Mouse (Mus musculus) kidney, adult 2 months (tissue): ENCODE measurements around the gene Tmem108. TPM values are rescaled to one million over a fixed set of nuclear protein-coding genes. Genes with fewer than 3 reads are reported as not detected.

Experiments used
- DNase-seq: peaks from one replicate; pipeline ENCODE4 v3.0.0; 2021
- H3K27ac ChIP-seq: fragments of 200-500 bp; 2 replicates; pipeline ENCODE4 v1.5.1; 2012; ENCODE audit warnings: low read depth, low read length, control low read depth, inconsistent platforms; ENCODE audit not compliant: insufficient read depth
- H3K27me3 ChIP-seq: fragments of 200-500 bp; replicated peaks from 2 replicates; pipeline ENCODE4 v1.6.1; 2012; ENCODE audit warnings: mild to moderate bottlenecking, moderate library complexity, low read length, inconsistent platforms; ENCODE audit not compliant: control insufficient read depth, insufficient read depth
- H3K36me3 ChIP-seq: fragments of 200-500 bp; 2 replicates; pipeline ENCODE4 v1.6.1; 2012; ENCODE audit warnings: mild to moderate bottlenecking, moderate library complexity, low read length, inconsistent platforms; ENCODE audit not compliant: control insufficient read depth, insufficient read depth
- H3K4me1 ChIP-seq: fragments of 200-500 bp; 2 replicates; pipeline ENCODE4 v1.6.1; 2011; ENCODE audit warnings: low read length; ENCODE audit not compliant: control insufficient read depth, insufficient read depth
- H3K4me3 ChIP-seq: fragments of 200-500 bp; 2 replicates; pipeline ENCODE4 v1.5.1; 2011; ENCODE audit warnings: mild to moderate bottlenecking, low read depth, low read length, control low read depth; ENCODE audit not compliant: insufficient read depth
- CTCF ChIP-seq: fragments of 200-500 bp; conservative IDR thresholded peaks from 2 replicates; pipeline ENCODE4 v1.5.1; 2011; ENCODE audit warnings: low read depth, mild to moderate bottlenecking, control low read depth, low read length, moderate library complexity, mixed read lengths; ENCODE audit not compliant: insufficient read depth, insufficient read length
- POLR2A ChIP-seq: fragments of 200-500 bp; IDR thresholded peaks from one replicate; pipeline ENCODE4 v1.6.1; 2011; ENCODE audit warnings: low read depth, low read length, control low read depth
- WGBS: fragments of 180-500 bp; shearing (Covaris S2); methylation state at CpG from one replicate; pipeline ENCODE4 v1.1.7; 2018; 5-methylcytosine and 5-hydroxymethylcytosine counted together
- polyA plus RNA-seq: library from polyadenylated mRNA; depleted of rRNA; stranded (reverse); fragments of >200 nt; gene quantifications from 2 replicates; pipeline ENCODE4 v1.2.3, GENCODE M21; 2012

Gene Tmem108
- polyA plus RNA-seq, 1 experiment: 7.1 TPM

DNA sequence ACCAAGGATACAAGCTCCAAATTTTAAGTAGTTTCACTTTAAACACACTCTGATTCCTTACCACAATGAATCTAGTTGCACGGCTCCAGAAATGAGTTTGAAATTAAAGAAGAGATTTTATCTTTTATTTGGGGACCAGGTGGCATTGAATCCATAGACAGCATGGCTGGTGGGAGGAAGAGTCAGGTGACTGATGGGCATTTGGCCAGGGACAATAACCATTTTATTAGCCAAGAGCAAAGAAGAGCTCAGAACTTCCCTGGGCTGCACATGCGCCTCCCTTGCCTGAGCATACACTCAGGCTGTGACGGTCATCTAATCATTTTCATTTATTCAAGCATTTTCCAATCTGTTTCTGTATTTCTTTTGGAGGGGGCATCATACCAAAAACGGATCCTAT, 135.5 kb downstream of the Tmem108 start:
- 80% methylated on average over 4 of the region's 4 CpGs for WGBS
- Histone ChIP-seq H3K4me3 (no peak overlapping the region), H3K27me3 (no peaks in the 10 kb centered on the region), H3K4me1 (peaks cover 10% of the 10 kb centered on the region; the same call in 1 of the 2 replicates), H3K36me3 (no peaks in the 10 kb centered on the region), H3K27ac (no peak overlapping the region)
- TF ChIP-seq POLR2A: no peak
- no peak for TF ChIP-seq CTCF
- DNase-seq: no peak

GRCm38 (mm10) chr9:103624649-103625048, 137.0 kb downstream of the Tmem108 start:
- DNase-seq: peak; percentile 85
- WGBS: 37% methylated on average over 1 of the region's 1 CpGs
- H3K4me3 ChIP-seq: no peak overlapping the region
- TF ChIP-seq POLR2A (no peak), CTCF (peak; percentile 76)
- no peaks in the 10 kb centered on the region for H3K27me3 ChIP-seq
- H3K27ac ChIP-seq: no peak overlapping the region
- H3K36me3 ChIP-seq: no peaks in the 10 kb centered on the region
- peaks cover 10% of the 10 kb centered on the region; the same call in 1 of the 2 replicates for H3K4me1 ChIP-seq

DNA sequence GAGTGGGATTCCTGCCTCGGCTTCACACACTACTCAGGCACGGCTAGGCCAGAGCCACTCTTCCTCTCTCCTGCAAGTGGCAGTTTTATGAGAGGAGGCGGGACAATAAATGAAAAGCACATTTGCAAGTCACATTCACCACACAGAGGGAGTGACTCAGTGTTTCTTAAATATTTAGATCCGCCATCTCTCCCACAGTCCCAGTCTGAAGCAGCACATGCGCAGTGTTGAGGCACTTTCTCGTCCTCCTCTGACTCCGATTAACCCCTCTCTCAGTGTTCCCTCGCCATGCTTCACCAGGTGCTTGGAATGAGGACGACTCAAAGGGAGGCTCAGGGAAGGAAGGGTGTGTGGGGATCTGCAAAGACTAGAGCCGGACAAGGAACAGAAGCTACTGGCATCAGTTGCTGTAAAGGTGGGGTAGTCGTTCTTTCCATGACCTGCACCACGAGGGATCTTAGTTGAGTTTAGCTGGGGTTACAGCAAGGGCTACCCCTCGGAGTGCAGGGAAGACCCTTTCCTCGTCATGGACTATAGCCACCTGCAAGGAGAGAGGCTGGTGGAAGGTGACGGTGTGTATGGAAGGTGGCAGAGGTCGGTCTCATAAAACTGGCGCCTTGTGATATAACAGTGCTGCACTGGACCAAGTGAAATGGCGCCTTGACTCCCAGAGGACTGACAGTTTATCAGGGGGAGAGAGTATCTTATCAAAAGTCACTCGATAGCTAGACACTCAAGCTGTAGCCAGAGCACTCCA, 137.9 kb downstream of the Tmem108 start:
- Histone ChIP-seq H3K4me1 (peaks cover 10% of the 10 kb centered on the region; the same call in 1 of the 2 replicates), H3K36me3 (no peaks in the 10 kb centered on the region), H3K27me3 (no peaks in the 10 kb centered on the region), H3K27ac (peak overlapping the region; percentile 67), H3K4me3 (peak overlapping the region; percentile 9; the same call in 1 of the 2 replicates)
- 39% methylated on average over 19 of the region's 19 CpGs for WGBS
- peak; percentile 84 for DNase-seq
- TF ChIP-seq POLR2A: no peak
- no peak for TF ChIP-seq CTCF

DNA sequence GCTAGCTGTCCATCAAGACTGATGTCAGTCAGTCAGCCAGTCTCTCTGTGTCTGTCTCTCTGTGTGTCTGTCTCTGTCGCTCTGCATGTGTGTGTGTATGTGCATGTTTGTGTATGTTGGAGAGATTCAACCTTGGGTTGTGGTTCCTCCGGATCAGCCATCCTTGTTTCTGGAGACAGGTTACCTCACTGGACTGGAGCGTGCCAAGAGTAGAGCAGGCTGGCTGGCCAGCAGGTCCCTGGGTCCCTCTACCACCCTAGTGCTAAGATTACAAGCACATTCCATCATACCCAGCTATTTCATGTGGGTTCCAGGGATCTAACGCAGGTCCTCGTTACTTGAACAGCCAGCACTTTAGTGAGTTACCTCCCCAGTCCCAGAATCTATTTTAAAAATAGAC, 138.6 kb downstream of the Tmem108 start:
- TF ChIP-seq CTCF (no peak), POLR2A (no peak)
- H3K4me1 ChIP-seq: peaks cover 10% of the 10 kb centered on the region; the same call in 1 of the 2 replicates
- DNase-seq: no peak
- no peaks in the 10 kb centered on the region for H3K36me3 ChIP-seq
- no peak overlapping the region for H3K4me3 ChIP-seq
- 70% methylated on average over 5 of the region's 5 CpGs for WGBS
- H3K27me3 ChIP-seq: no peaks in the 10 kb centered on the region
- H3K27ac ChIP-seq: peak overlapping the region; percentile 58; the same call in 1 of the 2 replicates

DNA sequence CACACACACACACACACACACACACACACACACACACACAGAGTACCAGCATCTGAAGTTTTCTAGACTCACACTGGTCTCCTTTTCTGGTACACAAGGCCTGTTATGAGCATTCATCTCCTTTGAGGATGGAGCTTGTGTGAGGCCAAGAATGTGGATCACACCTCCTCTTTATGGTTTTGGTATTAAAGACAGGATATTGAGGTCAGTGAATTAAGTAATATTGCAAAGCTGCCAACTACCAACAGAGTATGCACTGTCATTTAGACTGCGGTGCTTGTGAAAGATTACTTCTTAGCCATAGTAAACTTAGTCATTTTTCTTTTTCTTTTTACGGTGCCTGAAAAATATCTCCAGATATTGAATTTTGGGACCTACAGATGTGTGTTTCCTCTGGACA, 139.8 kb downstream of the Tmem108 start:
- H3K4me3 ChIP-seq: no peak overlapping the region
- TF ChIP-seq CTCF: no peak
- no peak for TF ChIP-seq POLR2A
- H3K36me3 ChIP-seq: no peaks in the 10 kb centered on the region
- WGBS: 82% methylated on average over 2 of the region's 2 CpGs
- peaks cover 10% of the 10 kb centered on the region; the same call in 1 of the 2 replicates for H3K4me1 ChIP-seq
- no peaks in the 10 kb centered on the region for H3K27me3 ChIP-seq
- no peak overlapping the region for H3K27ac ChIP-seq
- no peak for DNase-seq

DNA sequence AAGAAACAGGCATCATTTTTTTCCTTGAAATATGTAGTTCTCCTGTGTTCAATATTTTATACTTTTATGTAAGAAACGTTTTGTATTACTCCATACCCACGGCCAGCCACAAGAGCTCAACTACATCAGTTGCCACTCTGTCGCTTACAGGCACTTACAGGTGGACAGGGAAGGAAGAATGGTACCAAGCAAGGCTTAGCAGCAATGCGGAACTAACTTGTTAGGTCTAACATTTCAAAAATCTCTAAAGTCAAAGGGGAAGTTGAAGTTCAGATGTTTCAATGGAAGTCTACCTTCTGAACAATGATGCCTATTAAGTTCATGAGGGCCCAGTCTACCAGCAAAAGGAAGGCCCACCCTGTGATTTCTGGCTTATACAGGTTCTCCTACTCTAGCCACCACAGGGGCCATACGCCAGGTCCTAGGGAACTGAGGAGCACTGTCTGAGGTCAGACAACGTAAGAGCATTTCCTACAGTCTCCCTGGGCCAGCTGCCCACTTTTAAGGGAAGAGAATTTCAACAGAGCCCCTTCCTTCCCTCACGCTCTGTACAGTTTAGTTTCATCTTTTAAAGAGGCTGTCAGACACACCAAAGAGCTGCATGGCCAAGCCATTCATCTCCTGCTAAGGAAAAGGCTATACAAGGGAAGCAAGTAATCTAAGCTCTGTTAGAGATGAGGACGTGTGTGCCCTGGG, 141.0 kb downstream of the Tmem108 start:
- Histone ChIP-seq H3K4me1 (peaks cover 10% of the 10 kb centered on the region; the same call in 1 of the 2 replicates), H3K27me3 (no peaks in the 10 kb centered on the region), H3K36me3 (no peaks in the 10 kb centered on the region), H3K4me3 (no peak overlapping the region), H3K27ac (no peak overlapping the region)
- 86% methylated on average over 8 of the region's 8 CpGs for WGBS
- no peak for TF ChIP-seq POLR2A
- no peak for TF ChIP-seq CTCF
- no peak for DNase-seq

DNA sequence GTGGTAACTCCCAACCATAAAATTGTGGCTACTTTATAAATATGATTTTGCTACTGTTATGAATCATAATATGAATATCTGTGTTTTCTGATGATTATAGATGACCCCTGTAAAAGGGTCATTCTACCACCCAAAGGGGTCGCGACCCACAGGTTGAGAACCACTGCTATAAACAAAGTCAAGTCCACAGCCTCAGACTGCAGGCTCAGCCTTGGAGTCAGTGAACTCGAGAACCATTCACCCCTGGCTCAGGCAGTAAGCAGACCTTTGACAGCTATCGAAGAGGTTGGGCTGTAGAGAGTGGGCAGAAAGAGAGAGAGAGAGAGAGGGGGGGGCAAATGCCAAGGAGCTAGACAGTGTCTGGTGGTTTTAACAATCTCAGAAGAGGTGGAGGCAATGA, 147.4 kb downstream of the Tmem108 start:
- Histone ChIP-seq H3K27me3 (no peaks in the 10 kb centered on the region), H3K4me1 (no peaks in the 10 kb centered on the region), H3K27ac (peak overlapping the region; percentile 37; the same call in 1 of the 2 replicates), H3K4me3 (no peak overlapping the region), H3K36me3 (no peaks in the 10 kb centered on the region)
- 44% methylated on average over 4 of the region's 4 CpGs for WGBS
- peak; percentile 31 for DNase-seq
- TF ChIP-seq CTCF (no peak), POLR2A (no peak)
